Mouse (Mus musculus) Muller cell, postnatal 12 days (primary cell): Measurements from ENCODE around the gene Olfr718-ps1.
A peak's percentile ranks its signal among the peaks of the same experiment; 100 is the strongest.
"Not testable (repeated sequence)": the region's sequence is repeated elsewhere in the genome, so short reads cannot be mapped to it uniquely, and the experiment has no call there.

Experiments used
- DNase-seq: peaks from one replicate; pipeline ENCODE4 v3.0.0-alpha.2; 2015; ENCODE audit errors: inconsistent ontology term

Olfr718-ps1 gene

DNA sequence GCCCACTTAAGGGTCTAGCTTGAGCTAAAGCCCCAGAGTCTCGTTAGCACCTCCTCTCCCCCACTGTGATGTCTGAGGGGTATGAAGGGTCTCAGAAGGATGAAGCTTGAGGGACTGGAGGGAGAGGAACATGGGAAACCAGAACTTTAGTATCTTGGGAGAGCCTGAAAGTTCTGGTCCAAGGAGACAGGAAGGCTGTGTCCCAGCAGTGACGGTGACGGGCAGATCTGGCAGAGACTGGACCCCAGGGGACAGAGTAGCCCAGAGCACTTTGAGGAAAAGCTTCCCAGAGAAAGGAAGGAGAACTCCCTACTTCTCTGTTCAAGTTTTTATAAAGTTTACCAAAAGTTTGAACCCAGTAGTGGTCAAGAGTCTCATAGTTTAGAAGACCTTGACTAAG lies at the start of gene Olfr718-ps1:
Gene Olfr718-ps1 (minus strand): TSS at position 101 of the 400 bp plus-strand sequence.
- no peak for DNase-seq

DNA sequence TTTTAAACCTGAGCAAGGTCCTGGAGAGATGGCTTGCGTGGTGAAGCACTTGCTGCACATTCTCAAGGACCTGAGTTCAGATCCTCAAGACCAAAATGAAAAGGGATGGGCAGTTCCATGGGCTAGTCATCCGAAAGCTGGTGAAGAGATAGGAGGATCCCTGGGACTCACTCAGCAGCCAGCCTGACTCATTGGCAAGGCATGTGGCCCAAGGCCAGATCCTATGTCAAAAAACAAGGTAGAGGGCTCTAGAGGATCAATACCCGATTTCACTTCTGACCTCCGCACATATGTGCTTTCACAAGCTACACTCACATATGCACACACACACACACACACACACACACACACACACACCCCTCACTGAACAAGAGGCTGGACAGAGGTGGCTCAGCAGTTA lies 49.1 kb upstream of the Olfr718-ps1 start:
- peak; percentile 4 for DNase-seq

DNA sequence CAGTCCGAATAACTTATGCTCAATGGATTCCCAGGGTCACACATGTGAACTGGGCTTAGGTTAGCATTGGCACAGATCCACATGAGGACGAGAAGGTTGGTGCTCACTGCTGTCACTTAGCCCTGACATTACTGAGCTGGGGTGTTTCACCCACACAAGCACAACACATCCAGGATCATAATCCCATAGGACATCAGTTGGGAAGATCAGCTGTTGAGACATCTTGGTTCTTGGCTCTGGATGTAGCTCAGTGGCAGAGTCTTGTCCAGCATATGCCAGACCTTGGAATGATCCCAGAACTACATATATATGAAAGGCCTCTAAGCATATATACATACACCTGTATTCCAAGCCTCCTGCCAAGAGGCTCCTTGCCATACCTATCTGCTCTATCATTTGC lies 47.8 kb upstream of the Olfr718-ps1 start:
- no peak for DNase-seq

DNA sequence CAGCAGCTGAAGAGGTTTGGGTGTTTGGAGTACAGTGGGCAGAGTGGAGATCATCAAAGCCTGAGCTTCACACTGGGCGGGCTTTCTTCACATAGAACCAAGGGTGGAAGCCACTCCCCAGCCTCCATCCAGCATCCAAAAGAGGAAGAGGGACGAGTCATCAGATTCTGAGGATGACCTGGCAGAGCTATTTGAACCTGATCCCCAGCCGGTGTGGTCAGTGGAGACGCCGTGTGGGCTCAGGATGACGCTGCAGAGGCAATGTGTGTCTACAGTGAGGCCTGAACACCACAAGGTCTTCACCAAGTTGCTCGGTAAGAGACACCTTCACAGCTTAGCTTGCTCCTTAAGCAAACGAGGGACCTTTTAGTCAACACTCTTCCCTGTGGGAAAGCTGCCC lies 47.4 kb upstream of the Olfr718-ps1 start:
- DNase-seq = peak; percentile 9

DNA sequence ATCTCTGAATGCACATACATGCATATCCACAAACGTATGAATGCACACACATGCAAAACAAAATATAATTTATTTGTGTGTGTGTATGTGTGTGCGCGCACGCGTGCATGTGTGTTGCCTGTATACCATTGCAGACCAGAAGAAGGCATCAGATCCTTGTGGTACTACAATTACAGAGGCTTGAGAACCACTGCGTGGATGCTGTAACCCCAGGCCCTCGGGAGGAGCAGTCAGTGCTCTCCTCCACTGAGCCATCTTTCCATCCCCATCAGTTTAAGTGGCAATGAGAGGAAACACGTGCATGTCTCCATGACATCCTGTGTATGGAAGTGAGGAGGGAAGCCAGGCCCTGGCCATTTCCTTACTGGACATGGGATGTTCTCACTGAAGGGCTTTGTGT lies 45.4 kb upstream of the Olfr718-ps1 start:
- no peak for DNase-seq

DNA sequence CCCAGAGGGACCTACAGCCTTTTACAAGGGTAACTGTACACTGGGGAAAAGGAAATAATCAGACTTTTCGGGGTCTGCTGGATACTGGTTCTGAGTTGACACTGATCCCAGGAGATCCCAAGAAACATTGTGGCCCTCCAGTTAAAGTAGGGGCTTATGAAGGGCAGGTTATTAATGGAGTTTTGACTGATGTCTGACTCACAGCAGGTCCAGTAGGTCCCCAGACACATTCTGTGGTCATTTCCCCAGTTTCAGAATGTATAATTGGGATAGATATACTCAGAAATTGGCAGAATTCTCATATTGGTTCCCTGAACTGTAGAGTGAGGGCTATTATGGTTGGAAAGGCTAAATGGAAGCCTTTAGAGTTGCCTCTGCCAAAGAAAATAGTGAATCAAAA lies 40.6 kb upstream of the Olfr718-ps1 start:
- not testable (repeated sequence) for DNase-seq

DNA sequence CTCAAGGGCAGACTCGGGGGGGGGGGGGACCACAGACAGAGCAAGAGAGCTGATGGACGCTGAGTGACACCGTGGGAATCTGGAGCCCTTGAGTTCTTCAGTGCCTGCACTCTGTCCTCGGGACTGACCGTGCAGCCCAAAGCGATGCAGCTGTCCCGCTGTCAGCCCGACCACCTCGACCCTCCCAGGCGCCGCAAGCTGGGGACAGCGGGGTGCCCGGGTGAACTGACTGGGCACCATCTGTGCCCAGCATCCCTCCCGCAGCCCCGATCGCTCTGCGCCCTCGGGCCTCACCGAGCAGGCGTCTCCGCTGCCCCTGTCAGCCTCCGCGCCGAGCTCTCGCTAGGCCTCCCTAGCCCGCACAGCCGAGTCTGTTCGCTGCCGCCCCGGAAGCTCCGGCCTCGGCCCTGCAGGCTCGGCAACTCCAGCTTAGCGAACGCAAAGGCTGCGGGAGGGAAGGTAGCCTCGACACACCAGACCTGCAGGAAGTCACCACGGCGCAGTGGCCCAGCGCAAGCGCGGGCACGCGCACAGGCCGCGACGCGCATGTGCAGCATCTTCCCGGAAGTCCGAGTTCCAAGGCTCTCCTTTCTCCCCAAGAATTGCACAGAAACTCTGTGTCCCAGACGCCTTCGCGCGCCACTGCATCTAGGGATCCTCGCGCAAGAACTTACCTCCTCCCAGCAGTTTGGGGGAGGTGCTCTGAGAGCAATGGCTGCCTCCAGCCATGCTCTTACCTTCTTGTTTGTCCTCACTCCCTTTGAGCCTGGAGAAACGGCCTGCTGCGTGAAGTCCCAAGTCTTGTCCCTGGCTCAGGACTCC lies 33.1 kb upstream of the Olfr718-ps1 start, which contains the start of the genes Rbak and Spdye4b:
Gene Rbak (minus strand): TSS at position 521 of the 822 bp plus-strand sequence.
Gene Spdye4b (plus strand): TSS at position 763 of the 822 bp plus-strand sequence.
- peak; percentile 94 for DNase-seq

DNA sequence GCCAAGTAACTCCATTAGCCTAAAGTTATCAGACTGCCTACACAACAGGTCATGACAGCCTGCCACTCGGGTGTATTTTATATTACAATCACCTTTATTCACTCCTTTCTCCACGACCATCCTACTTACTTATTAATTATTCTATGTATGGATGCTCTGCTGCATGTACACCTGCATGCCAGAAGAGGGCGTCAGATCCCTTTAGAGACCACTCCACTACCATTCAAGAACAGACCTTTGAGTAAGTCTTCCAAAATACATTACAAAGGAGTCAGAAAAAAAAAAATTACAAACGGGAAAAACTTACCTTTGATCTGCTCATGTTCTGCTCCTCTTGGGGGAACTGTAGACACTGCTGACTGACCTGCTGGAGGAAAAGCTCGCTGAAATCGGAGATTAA lies 31.8 kb upstream of the Olfr718-ps1 start:
- DNase-seq = peak; percentile 16

DNA sequence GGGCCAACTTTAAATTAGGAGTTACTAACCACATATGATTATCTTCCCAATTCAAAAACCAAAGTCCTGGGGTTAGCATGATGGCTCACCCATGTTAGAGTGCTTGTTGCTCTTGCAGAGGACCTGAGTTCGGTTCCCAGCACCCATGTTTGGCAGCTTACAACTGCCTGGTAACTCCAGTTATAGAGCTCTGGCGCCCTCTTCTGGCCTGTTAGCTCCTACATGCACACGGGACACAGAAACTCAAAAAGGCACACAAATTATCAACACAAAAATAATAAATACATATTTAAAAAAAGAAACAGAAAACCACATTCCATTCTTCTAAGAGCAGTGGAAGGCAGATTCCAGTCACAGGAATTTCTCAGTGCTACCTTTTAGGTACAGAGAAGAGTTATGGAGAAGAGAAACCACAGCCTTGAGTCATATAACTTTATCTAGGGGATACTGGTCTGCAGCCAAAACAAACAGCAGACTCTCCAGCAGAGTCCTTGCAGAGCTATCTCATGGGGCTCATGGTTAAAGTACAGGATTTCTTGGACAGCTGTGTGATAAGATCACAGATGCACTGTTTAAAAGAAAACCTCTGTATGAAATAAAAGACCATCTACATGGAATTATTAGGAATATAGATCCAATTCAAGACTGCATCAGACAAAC lies 30.3 kb upstream of the Olfr718-ps1 start:
- no peak for DNase-seq

DNA sequence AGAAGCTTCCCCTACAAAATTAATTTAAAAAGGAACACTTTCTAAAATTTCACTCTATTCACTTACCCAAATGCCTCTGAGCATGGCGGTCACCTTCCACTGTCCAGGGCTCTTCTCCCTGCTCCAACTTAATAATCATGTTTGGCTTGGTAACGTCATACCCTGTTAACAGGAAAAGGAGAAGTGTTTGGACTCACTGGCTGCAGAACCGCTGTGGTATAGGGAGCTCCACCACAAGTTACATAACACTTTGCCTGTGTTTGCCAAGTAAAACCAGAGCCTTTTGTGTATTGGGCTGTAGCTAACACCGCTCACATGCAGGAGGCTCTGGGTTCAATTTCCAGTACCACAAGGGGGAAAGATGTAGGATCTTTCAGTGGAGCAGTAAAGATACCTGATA lies 28.6 kb upstream of the Olfr718-ps1 start:
- no peak for DNase-seq

DNA sequence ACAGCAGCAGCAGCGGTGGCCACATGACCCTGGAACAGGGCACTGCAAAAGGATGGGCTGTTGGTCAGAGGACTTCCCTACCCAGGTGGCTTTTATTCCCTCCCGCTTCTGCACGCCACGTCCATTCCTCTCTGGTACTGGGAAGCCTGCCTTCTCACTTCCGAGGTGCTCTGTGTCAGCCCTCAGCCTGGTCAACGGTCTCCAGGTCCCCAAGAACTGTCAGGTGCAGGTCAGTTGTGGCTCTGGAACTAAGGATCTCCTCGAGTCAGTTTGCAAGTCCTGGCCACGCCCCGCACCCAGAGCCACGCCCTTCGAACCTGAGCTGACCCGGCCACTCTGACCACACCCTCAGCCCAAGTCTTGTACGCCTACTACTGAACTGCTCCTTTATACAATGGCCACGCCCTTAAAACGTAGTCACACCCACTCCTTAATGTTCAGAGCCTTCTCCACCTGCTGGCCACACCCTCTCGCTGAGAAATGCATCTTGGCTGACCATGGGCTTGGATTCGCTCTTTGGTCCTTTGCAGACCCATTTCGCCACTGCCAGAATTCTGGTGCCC lies 18.2 kb upstream of the Olfr718-ps1 start:
- no peak for DNase-seq

DNA sequence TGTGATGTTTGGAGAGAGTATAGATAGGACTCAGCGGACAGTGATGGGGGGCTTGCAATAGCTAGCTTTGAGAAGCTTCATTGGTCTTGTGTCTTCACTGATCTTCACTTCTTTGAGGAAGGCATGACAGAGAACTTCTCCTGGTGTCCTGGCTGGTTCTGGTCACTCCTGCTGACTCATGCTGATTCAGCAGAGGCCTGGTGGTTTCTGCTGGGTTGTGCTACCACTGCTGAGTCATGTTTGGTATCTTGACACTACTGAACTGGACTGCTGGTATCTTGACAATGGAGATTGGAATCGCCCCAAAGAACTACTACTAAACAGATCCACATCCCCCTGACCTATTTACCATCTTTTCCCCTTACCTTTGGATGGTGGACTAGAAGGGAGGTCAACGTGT lies 8.2 kb upstream of the Olfr718-ps1 start:
- no peak for DNase-seq

DNA sequence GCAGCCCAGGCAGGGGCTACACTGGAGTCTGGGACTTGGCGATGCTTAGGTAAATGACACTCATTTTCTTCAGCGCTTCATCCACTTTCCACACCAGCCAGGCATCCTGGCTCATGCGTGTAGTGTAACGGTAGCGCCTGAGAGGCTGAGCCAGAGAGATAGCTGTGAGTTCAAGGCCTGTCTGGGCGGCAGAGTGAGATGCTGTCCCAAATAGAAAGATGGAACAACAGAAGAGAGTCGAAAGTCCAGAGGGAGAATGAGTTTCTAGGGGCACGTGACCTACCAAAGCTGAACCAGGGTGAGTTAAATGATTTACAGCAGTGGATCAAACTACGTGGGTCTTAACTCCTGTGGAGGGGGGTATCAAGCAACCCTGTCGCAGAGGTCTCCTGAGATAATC lies 6.4 kb upstream of the Olfr718-ps1 start:
- no peak for DNase-seq

DNA sequence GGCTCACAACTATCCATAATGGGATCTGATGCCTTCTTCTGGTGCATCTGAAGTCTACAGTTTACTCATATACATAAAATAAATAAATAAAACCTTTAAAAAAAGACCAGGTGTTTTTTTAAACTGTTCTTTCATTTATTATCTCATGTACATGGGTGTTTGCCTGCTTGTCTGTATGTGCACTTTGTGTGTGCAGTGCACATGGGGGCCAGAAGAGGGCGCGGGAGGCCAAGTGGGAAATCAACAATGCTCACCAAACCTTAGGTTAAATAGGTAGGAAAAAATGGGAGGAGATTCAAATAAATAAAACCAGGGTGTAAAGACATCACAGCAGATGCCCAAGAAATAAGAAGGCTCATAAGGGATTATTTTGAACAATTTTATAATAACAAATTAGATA lies 2.7 kb upstream of the Olfr718-ps1 start:
- DNase-seq = no peak

DNA sequence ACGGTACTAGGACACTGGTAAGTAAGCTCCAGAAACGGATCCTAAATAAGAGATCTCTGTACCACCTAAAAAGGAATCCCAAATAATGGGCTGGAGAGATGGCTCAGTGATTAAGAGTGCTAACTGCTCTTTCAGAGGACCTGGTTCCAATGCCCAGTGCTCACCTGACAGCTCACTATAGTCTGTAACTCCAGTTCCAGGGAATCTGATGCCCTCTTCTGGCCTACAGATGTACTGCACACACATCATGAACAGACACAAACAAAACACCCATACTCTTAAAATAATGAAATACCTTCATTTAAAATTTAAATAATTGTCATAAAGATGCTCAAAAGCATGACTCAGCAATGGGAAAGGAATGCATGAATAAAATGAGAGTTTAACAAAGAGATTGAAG lies 2.2 kb upstream of the Olfr718-ps1 start:
- DNase-seq = no peak

DNA sequence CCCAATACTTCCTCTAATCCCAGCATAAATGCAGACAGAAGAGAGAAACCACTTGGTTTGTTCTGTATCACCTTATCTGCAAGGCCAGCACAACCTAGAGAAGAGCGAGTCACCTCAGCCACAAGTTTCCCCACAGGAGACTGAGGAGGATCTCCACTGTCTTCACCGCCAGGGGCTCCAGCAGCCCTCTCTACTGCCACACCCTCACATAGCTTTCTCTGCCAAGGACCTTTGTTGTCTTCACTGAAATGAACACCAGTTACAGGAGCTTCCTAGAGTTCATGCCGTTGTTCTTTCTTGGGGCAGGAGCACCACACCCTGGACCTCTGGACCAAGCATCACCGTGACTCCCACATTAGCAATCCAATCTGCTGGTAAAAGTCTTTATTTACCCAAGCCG lies 1.3 kb upstream of the Olfr718-ps1 start:
- no peak for DNase-seq

DNA sequence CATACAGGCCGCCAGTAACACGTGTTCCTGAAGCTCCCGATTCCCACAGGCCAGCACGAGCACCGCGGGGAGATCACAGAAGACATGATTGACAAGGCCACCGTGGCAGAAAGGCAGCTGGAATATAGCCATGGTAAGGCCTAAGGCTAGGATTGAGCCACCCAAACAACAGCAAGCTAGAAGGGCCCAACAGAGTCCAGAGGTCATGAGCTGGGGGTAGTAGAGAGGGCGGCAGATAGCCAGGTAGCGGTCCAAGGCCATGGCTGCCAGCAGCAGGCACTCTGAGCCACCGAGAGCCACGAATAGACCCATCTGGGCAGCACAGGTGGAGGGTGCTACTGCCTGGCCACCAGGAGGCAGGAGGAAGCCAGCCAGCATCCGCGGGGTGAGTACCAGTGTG lies 9.8 kb downstream of the Olfr718-ps1 start:
- DNase-seq = no peak

DNA sequence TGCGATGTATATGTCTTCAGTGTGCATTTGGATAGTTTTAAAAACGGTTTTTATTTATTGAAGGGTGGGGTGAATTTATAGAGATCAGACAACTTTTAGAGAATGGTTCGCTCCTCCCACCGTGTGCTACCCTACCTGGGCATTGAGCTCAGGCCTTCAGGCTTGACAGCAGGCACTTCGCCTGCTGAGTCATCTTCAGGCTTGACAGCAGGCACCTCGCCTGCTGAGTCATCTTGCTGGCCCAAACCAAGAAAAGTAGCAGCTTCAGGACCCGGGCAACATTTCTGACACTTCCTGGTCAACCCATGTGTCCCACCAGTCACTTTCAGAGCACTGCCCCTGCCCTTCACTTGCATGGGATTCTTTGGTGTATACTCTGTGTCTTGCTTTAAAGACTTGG lies 12.3 kb downstream of the Olfr718-ps1 start:
- no peak for DNase-seq

DNA sequence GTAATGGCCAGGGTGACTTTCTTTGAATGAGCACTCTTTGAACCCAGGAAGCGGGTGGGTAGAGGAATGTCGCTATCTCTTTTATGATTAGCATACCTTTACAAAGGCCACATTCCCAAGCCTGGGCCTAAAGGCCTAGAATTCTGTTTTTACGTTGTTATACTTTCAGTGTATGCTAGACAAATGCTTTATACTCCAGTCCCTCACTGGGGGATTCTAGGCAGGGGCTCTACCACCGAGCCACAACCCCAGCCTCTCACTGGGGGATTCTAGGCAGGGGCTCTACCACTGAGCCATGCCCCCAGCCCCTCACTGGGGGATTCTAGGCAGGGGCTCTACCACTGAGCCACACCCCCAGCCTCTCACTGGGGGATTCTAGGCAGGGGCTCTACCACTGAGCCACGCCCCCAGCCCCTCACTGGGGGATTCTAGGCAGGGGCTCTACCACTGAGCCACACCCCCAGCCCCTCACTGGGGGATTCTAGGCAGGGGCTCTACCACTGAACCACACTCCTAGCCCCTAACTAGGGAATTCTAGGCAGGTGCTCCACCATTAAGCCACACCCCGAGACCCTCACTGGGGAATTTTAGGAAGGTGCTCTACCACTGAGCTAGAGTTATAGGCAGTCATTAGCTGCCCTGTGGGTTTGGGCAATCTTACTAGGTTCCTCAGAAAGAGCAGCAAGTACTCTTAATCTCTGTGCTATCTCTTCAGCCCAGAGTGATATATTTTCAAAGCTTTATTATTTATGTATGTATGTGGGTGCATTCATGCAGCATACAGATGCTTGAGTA lies 13.0 kb downstream of the Olfr718-ps1 start:
- not testable (repeated sequence) for DNase-seq

DNA sequence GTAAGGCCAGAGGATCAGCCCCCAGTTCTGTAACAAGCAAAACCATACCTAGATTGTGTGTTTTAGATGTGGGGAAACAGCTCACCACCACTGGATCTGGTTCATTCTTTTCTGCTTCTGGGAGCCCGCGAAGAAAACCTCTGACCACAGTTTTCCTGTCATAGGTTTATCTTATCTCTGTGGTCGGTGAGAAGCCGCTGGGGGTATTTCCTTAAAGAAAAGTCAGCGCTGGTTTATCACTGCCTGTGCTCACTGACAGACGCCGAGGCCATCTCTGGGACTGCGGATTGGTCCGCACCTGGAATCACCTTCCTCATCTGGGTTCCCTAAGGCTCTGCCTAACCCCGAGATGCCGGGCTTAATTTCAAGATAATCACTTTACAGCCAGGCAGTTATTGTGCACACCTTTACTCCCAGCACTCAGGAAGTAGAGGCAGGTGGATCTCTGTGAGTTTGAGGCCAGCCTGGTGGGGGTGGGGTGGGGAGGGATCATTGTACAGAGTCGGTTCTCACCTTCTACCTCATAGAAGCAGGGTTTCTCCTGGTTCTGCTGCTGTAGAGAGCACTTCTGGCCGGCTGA lies 14.4 kb downstream of the Olfr718-ps1 start:
- no peak for DNase-seq

DNA sequence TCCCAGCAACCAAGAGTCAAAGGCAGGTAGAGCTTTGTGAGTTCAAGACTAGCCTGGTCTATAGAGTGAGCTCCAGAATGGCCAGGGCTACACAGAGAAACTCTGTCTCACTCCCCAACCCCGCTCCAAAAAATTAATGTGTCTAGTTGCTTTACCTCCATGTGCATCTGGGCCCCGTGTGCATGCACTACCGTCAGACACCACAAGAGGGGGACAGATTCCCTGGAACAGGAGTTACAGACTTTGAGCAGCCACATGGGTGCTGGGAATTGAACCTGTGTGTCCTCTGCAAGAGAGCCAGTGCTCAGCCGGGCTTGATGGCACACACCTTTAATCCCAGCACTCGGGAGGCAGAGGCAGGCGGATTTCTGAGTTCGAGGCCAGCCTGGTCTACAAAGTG lies 17.0 kb downstream of the Olfr718-ps1 start:
- no peak for DNase-seq

DNA sequence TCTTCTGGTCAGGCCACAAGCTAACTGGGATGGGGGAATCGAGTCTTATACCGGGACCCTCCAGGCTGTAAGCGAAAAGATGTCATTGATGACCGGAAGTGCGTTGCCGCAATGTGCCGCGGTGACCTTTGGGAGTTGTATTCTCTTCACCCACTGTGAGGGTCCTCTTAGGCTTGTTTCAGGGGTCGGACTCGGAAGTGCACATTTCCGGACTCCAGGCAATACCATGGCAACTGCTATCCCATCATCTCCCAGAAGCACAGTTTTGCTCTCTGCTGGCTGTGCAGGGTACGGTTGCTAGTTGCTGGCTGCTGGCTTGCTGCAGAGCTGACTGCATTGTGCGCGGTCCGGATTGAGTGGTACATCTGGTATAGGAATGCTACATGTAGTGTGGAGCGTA lies 18.3 kb downstream of the Olfr718-ps1 start:
- DNase-seq = no peak
